Mouse (Mus musculus) hindbrain, embryonic 16.5 days (tissue): ENCODE results near the gene Rtn2. TPM values are rescaled to one million over a fixed set of nuclear protein-coding genes. Genes with fewer than 3 reads are reported as not detected.

Experiments
- ATAC-seq: fragments of 200-750 bp; cut with Nextera tagmentation; 2 replicates; pipeline ENCODE4 v1.8.0; 2017; ENCODE audit warnings: moderate TSS enrichment, moderate library complexity
- H3K27ac ChIP-seq: fragments of 300-500 bp; sonication (generic); 2 replicates; pipeline ENCODE4 v1.5.1; 2014; ENCODE audit warnings: low read depth, mild to moderate bottlenecking, control low read depth, low read length, moderate library complexity
- H3K27me3 ChIP-seq: fragments of 300-500 bp; sonication (generic); replicated peaks from 2 replicates; pipeline ENCODE4 v1.6.1; 2014; ENCODE audit warnings: low read length; ENCODE audit not compliant: control insufficient read depth, insufficient read depth
- H3K36me3 ChIP-seq: fragments of 300-500 bp; sonication (generic); 2 replicates; pipeline ENCODE4 v1.6.1; 2014; ENCODE audit warnings: mild to moderate bottlenecking, low read length, moderate library complexity, mixed read lengths; ENCODE audit not compliant: control insufficient read depth, insufficient read depth
- H3K4me1 ChIP-seq: fragments of 300-500 bp; sonication (generic); 2 replicates; pipeline ENCODE4 v1.6.1; 2014; ENCODE audit warnings: low read depth, low read length; ENCODE audit not compliant: control insufficient read depth, insufficient read depth
- H3K4me2 ChIP-seq: fragments of 300-500 bp; sonication (generic); 2 replicates; pipeline ENCODE4 v1.6.1; 2014; ENCODE audit warnings: mild to moderate bottlenecking, low read length, control low read depth, moderate library complexity
- H3K4me3 ChIP-seq: fragments of 300-500 bp; sonication (generic); 2 replicates; pipeline ENCODE4 v1.5.1; 2014; ENCODE audit warnings: mild to moderate bottlenecking, low read length, control low read depth, moderate library complexity
- H3K9ac ChIP-seq: fragments of 300-500 bp; sonication (generic); 2 replicates; pipeline ENCODE4 v1.6.1; 2014; ENCODE audit warnings: low read depth, mild to moderate bottlenecking, control low read depth, low read length, moderate library complexity
- H3K9me3 ChIP-seq: fragments of 300-500 bp; sonication (generic); 2 replicates; pipeline ENCODE4 v1.6.1; 2014; ENCODE audit warnings: mild to moderate bottlenecking, low read length, moderate library complexity; ENCODE audit not compliant: control insufficient read depth
- WGBS: fragments of 180-500 bp; shearing (Covaris S2); extraction: QIAGEN DNeasy Blood & Tissue Kit; methylation state at CpG from one replicate; pipeline ENCODE4 v1.1.7; 2014; 5-methylcytosine and 5-hydroxymethylcytosine counted together
- polyA plus RNA-seq: library from polyadenylated mRNA; unstranded; fragments of >200 nt; fragmentation: Nextera tagmentation; extraction: Ambion mirVana; gene quantifications from 2 replicates; pipeline ENCODE4 v1.2.1, GENCODE M21; 2015

Rtn2 gene
- polyA plus RNA-seq, 1 experiment from 2014 or later: 126 TPM

DNA sequence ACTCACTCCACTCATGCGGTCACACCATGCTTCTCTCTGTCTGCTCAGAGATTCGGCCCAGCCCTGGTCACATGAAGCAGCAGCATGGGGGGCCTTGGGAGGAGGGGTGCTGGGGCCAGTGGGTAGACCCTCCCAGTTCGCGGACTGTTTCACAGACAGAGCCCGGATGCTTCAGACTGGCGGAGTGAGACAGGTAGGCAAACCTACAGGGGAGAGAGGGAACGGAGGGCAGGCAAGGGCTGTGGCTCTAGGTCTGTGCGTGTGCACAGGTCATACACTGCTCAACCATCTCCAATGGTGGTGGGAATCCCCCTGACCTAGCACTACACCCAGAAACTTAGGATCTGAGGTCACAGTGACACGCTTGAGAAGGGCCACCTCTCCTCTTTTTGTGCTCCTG is 37.0 kb downstream of the Rtn2 start:
- H3K4me2 ChIP-seq: peak overlapping the region; percentile 91
- WGBS: 26% methylated on average over 9 of the region's 9 CpGs
- peak overlapping the region; percentile 68 for H3K9ac ChIP-seq
- H3K27ac ChIP-seq: 0 out of 2 replicates have a peak overlapping the region, but pooled peaks have one; percentile 47
- peak; percentile 71 for ATAC-seq
- no peaks in the 10 kb centered on the region for H3K36me3 ChIP-seq
- H3K9me3 ChIP-seq: no peaks in the 10 kb centered on the region
- peaks cover 12% of the 10 kb centered on the region for H3K4me1 ChIP-seq
- no peaks in the 10 kb centered on the region for H3K27me3 ChIP-seq
- peak overlapping the region; percentile 62 for H3K4me3 ChIP-seq

DNA sequence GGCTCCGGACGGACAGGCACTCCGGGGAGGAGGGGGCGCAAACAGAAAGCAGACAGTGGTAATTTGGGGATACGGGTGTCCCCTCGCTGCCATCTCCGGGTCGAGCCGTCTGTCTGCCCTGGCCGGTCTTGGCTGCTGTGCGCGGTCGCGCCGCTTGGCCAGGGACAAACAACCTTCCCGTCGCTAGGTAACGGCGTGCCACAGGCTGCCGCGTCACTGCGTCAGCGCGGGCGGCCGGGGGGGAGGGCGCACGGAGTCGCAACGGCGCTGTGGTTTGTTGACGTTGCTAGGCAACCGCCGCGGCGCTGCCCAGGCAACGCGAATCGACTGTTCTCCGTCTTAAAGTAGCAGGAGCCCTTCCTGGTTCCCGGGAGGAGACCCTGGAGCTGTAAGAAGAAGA is 37.5 kb downstream of the Rtn2 start:
- no peaks in the 10 kb centered on the region for H3K27me3 ChIP-seq
- H3K27ac ChIP-seq: 0 out of 2 replicates have a peak overlapping the region, but pooled peaks have one; percentile 47
- no peaks in the 10 kb centered on the region for H3K9me3 ChIP-seq
- WGBS: under 1% methylated on average over 41 of the region's 41 CpGs
- H3K36me3 ChIP-seq: no peaks in the 10 kb centered on the region
- peaks cover 12% of the 10 kb centered on the region for H3K4me1 ChIP-seq
- H3K9ac ChIP-seq: peak overlapping the region; percentile 68
- peak overlapping the region; percentile 62 for H3K4me3 ChIP-seq
- peak overlapping the region; percentile 91 for H3K4me2 ChIP-seq
- ATAC-seq: peak; percentile 95

DNA sequence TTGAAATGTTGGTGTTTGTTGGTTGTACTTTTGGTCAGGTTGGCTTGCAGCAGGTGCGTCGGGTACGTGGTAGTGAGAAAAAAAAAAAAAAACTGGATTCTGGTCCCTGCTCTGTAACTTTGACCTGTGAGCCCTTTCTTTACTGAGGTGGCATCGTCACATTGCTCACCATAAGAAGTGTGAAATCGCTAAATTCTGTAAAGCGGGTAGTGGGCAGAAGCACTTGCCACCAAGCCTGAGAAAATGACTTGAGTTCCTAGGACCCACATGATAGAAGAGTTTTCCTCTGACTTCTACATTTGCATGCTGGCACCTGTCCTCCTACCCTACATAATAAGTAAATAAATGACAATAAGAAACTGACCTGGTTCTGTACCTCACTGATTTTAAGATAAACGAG is 38.2 kb downstream of the Rtn2 start:
- H3K4me2 ChIP-seq: peak overlapping the region; percentile 91
- no peaks in the 10 kb centered on the region for H3K9me3 ChIP-seq
- H3K9ac ChIP-seq: peak overlapping the region; percentile 60
- H3K36me3 ChIP-seq: no peaks in the 10 kb centered on the region
- peak overlapping the region; percentile 62 for H3K4me3 ChIP-seq
- no peak overlapping the region for H3K27ac ChIP-seq
- no peaks in the 10 kb centered on the region for H3K27me3 ChIP-seq
- WGBS: 37% methylated on average over 7 of the region's 7 CpGs
- no peak for ATAC-seq
- peaks cover 12% of the 10 kb centered on the region for H3K4me1 ChIP-seq

DNA sequence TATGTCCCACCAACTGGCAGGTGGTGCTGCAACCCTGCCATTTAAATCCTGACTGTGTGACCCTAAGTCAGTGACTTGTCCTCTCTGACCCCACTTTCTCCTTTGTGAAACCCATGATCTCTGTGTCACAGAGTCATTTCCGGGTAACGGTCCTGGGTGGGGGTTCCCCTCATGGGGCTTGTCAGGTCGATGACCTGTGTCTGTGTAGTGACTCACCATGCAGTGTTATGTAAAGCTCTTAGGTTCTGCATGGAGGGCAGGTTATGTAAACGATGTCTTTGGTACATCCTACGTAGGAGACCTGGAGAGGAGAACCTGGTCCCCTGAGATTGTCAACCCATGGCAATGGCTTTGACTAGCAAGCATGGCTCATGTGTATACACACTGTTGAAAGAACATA is 39.0 kb downstream of the Rtn2 start:
- Histone ChIP-seq H3K9me3 (no peaks in the 10 kb centered on the region), H3K36me3 (no peaks in the 10 kb centered on the region), H3K4me2 (no peak overlapping the region), H3K9ac (no peak overlapping the region), H3K4me3 (no peak overlapping the region), H3K27ac (no peak overlapping the region), H3K4me1 (peaks cover 15% of the 10 kb centered on the region), H3K27me3 (no peaks in the 10 kb centered on the region)
- no peak for ATAC-seq
- 67% methylated on average over 5 of the region's 5 CpGs for WGBS

DNA sequence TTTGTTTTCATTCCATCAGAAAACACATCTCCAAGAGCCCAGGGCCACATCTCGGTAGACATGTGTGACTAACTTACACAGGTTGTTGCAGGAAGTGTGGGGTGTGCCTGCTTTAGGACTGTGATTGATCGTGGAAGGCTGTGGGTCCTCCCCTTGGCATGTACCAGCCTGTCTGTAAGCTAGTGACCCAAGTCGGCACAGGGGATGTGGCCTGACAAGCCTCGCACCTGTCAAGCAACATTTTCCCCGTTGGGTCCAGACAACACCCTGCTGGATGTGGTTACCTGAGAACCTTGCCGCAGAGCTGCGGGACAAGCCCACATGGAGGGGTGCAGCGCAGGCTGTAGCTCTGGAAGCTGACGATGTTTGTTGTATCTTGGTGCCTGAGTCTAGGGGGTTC is 40.1 kb downstream of the Rtn2 start:
- ATAC-seq: no peak
- no peak overlapping the region for H3K9ac ChIP-seq
- WGBS: 65% methylated on average over 9 of the region's 9 CpGs

GRCm38 (mm10) chr7:19324221-19324620 is 41.8 kb downstream of the Rtn2 start:
- no peak overlapping the region for H3K9ac ChIP-seq
- 85% methylated on average over 11 of the region's 11 CpGs for WGBS
- no peaks in the 10 kb centered on the region for H3K36me3 ChIP-seq
- peaks cover 22% of the 10 kb centered on the region for H3K4me1 ChIP-seq
- ATAC-seq: no peak
- H3K4me2 ChIP-seq: no peak overlapping the region
- no peaks in the 10 kb centered on the region for H3K27me3 ChIP-seq
- H3K27ac ChIP-seq: no peak overlapping the region
- no peaks in the 10 kb centered on the region for H3K9me3 ChIP-seq
- H3K4me3 ChIP-seq: no peak overlapping the region

More for the DNA sequence above, 40.1 kb downstream of the Rtn2 start:
- Histone ChIP-seq H3K4me1 (peaks cover 22% of the 10 kb centered on the region), H3K4me2 (no peak overlapping the region), H3K4me3 (no peak overlapping the region), H3K36me3 (no peaks in the 10 kb centered on the region), H3K9me3 (no peaks in the 10 kb centered on the region), H3K27ac (no peak overlapping the region), H3K27me3 (no peaks in the 10 kb centered on the region)

DNA sequence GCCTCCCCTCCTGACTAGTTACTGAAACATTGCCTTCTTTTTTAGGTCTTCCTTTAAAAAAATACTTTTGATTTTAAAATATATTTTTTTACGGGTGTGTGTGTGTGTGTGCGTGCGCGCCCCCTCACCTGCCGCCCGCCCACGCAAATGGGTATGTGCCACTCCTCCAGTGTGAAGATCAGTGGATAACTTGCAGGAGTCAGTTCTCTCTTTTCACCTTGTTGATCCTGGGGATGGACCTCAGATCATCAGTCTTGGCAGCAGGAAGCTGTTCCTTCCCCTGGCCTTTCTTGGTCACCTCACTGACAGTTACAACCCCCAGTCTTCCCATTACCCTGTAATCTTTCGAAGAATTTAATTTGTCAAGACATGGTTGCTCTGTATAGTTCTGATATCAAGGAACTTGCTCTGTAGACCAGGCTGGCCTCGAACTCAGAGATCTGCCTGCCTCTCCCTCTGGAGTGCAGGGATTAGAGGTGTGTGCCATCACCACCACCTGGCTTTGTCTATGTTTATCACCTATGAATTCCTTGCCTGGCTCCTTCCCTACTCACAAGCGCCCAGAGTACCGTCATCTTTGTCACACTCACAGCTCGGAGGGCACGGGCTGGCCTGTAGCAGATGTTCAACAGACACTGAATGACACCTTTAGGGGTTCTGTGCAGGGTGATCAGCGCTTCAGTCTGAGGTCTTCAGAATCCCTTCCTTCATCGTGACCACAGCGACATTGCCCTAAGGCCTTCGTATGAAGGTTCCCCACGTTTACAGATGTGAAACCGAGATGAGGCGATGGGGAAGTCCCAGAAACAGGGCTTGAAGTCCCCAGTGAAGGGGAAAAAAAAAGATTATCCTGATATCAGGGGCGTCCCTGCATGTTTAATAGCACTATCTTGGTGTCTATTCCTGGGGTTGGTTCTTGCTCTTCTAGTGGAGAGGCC is 43.1 kb downstream of the Rtn2 start:
- H3K4me3 ChIP-seq: no peak overlapping the region
- H3K4me2 ChIP-seq: no peak overlapping the region
- H3K4me1 ChIP-seq: peaks cover 13% of the 10 kb centered on the region
- H3K27ac ChIP-seq: no peak overlapping the region
- no peaks in the 10 kb centered on the region for H3K36me3 ChIP-seq
- no peak overlapping the region for H3K9ac ChIP-seq
- no peak for ATAC-seq
- H3K9me3 ChIP-seq: no peaks in the 10 kb centered on the region
- 74% methylated on average over 21 of the region's 21 CpGs for WGBS
- H3K27me3 ChIP-seq: no peaks in the 10 kb centered on the region

- H3K4me2 ChIP-seq: peak overlapping the region; percentile 68
- ATAC-seq: peak; percentile 39
- H3K9me3 ChIP-seq: no peaks in the 10 kb centered on the region
- H3K4me1 ChIP-seq: peaks cover 11% of the 10 kb centered on the region
- peak overlapping the region; percentile 63 for H3K9ac ChIP-seq
- peak overlapping the region; percentile 26 for H3K27ac ChIP-seq
- WGBS: under 1% methylated on average over 19 of the region's 20 CpGs
- H3K27me3 ChIP-seq: no peaks in the 10 kb centered on the region
- peak overlapping the region; percentile 43 for H3K4me3 ChIP-seq
- H3K36me3 ChIP-seq: no peaks in the 10 kb centered on the region
Measured at GRCm38 (mm10) chr7:19326359-19326758, 43.9 kb downstream of the Rtn2 start.

GRCm38 (mm10) chr7:19327128-19327527 is 44.7 kb downstream of the Rtn2 start:
- peak overlapping the region; percentile 43 for H3K4me3 ChIP-seq
- H3K27me3 ChIP-seq: no peaks in the 10 kb centered on the region
- no peak overlapping the region; the same call in 1 of the 2 replicates for H3K27ac ChIP-seq
- H3K9ac ChIP-seq: peak overlapping the region; percentile 63
- H3K4me1 ChIP-seq: peaks cover 11% of the 10 kb centered on the region
- H3K4me2 ChIP-seq: peak overlapping the region; percentile 68
- 0% methylated on average over 22 of the region's 22 CpGs for WGBS
- peak; percentile 57 for ATAC-seq
- no peaks in the 10 kb centered on the region for H3K36me3 ChIP-seq
- no peaks in the 10 kb centered on the region for H3K9me3 ChIP-seq
